Mouse (Mus musculus): ENCODE measurements around the gene Rln3. TPM values are rescaled to one million over a fixed set of nuclear protein-coding genes. Genes with fewer than 3 reads are reported as not detected.
A peak's percentile ranks its signal among the peaks of the same experiment; 100 is the strongest.

Rln3 gene
- polyA plus RNA-seq, 2 experiments: not detected

DNA sequence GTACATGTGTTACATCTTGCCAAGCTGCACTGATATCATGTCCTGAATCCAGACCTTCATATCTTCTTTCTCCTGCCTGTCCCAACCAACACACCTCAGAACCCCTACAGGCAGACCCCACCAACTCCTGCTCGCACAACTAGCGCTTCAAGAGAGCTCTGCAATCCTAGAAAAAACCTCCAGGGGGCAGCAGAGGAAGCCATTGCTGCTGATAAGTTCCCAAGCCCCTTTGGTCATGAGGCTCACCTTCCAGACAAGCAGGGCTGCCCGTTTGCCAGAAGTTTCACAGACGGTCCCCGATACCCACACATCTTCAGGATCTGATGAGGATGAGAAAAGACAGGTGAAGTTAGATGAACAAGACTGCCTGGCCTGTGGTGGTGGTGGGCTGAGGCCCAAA, 5.8 kb downstream of the Rln3 start:
- 2% methylated on average over 5 of the region's 5 CpGs for WGBS (ENCODE audit: insufficient replicate concordance)
- no peaks in the 10 kb centered on the region for H3K36me3 ChIP-seq (replicated peaks; ENCODE audit: control insufficient read depth, insufficient read depth, low read depth)
- H3K4me3 ChIP-seq (ENCODE audit: insufficient read depth in 1 of 2, low read depth in 2 of 2, low read length in 2 of 2): no peak overlapping the region
- no peak overlapping the region for H3K4me2 ChIP-seq (ENCODE audit: low read depth)
- peaks cover 22% of the 10 kb centered on the region for H3K27me3 ChIP-seq (ENCODE audit: control insufficient read depth, insufficient read depth, low read length)
- DNase-seq (ENCODE audit: low read depth in 3 of 3, low spot score in 3 of 3) (peak; percentile 33 to 54 (median 41)), ATAC-seq (ENCODE audit: insufficient read depth) (no peak)
- H3K27ac ChIP-seq: no peak overlapping the region
- H3K9me3 ChIP-seq (ENCODE audit: control insufficient read depth, low read length): no peaks in the 10 kb centered on the region
- TF ChIP-seq EP300 (IDR thresholded peaks at IDR 0.05; ENCODE audit: low read depth): no peak
- peak; percentile 88 for TF ChIP-seq CTCF (IDR thresholded peaks at IDR 0.05; ENCODE audit: low read depth)
- H3K4me1 ChIP-seq (replicated peaks; ENCODE audit: control insufficient read depth in 2 of 2, insufficient read depth in 2 of 2, low read length in 1 of 2): no peaks in the 10 kb centered on the region
- no peak overlapping the region for H3K9ac ChIP-seq (replicated peaks)

DNA sequence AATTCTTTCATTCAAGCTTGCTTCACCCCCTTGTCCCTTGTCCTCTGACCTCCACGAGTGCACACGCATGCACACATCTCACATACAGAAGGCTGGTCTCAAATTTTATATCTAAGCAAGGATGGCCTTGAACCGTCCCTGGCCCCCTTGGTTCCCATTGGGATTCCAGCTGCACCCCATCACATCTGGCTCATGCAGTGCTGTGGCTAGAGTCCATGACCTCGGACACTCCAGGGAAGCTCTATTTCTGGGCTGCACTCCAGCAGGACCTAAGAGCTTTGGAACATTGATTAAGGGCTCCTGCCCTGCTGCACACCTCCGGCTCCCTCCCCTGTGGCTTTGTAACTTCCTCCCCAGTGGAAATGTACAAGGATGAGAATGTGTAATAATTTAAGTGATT, 6.8 kb downstream of the Rln3 start:
- Histone ChIP-seq H3K27ac (no peak overlapping the region), H3K4me2 (ENCODE audit: low read depth) (no peak overlapping the region), H3K9me3 (ENCODE audit: control insufficient read depth, low read length) (no peaks in the 10 kb centered on the region), H3K4me3 (ENCODE audit: insufficient read depth in 1 of 2, low read depth in 2 of 2, low read length in 2 of 2) (no peak overlapping the region), H3K36me3 (replicated peaks; ENCODE audit: control insufficient read depth, insufficient read depth, low read depth) (no peaks in the 10 kb centered on the region), H3K9ac (replicated peaks) (no peak overlapping the region), H3K27me3 (ENCODE audit: control insufficient read depth, insufficient read depth, low read length) (peaks cover 12% of the 10 kb centered on the region), H3K4me1 (replicated peaks; ENCODE audit: control insufficient read depth in 2 of 2, insufficient read depth in 2 of 2, low read length in 1 of 2) (no peaks in the 10 kb centered on the region)
- no peak for DNase-seq (ENCODE audit: low read depth in 3 of 3, low spot score in 3 of 3)
- 65% methylated on average over 5 of the region's 5 CpGs for WGBS (ENCODE audit: insufficient replicate concordance)
- TF ChIP-seq EP300 (IDR thresholded peaks at IDR 0.05; ENCODE audit: low read depth) (no peak), CTCF (IDR thresholded peaks at IDR 0.05; ENCODE audit: low read depth) (no peak)
- no peak for ATAC-seq (ENCODE audit: insufficient read depth)

DNA sequence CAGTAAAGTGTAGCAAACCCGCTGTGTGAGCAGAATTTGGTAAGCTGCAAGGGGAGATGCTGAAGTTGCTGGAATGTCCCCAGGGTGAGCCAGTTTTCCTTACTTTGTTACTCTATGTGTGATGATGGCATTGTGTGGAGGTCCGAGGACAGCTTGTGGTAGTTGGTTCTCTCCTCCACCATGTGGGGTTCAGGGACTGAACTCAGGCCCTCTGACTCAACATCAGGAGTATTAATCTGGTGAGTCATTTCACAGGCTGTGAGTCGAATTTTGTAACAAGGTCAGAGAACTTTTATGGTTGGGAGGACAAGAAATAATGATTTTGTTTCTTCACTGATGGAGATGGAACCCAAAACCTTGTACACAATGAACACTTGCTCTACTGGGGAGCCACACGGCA, 12.0 kb downstream of the Rln3 start:
- DNase-seq (ENCODE audit: low read depth in 3 of 3, low spot score in 3 of 3) (no peak), ATAC-seq (ENCODE audit: insufficient read depth) (no peak)
- no peak overlapping the region for H3K4me3 ChIP-seq (ENCODE audit: insufficient read depth in 1 of 2, low read depth in 2 of 2, low read length in 2 of 2)
- no peak for TF ChIP-seq CTCF (IDR thresholded peaks at IDR 0.05; ENCODE audit: low read depth)
- TF ChIP-seq EP300 (IDR thresholded peaks at IDR 0.05; ENCODE audit: low read depth): no peak
- no peaks in the 10 kb centered on the region for H3K4me1 ChIP-seq (replicated peaks; ENCODE audit: control insufficient read depth in 2 of 2, insufficient read depth in 2 of 2, low read length in 1 of 2)
- no peak overlapping the region for H3K27ac ChIP-seq
- no peaks in the 10 kb centered on the region for H3K36me3 ChIP-seq (replicated peaks; ENCODE audit: control insufficient read depth, insufficient read depth, low read depth)
- H3K27me3 ChIP-seq (ENCODE audit: control insufficient read depth, insufficient read depth, low read length): peaks cover 4% of the 10 kb centered on the region
- no peaks in the 10 kb centered on the region for H3K9me3 ChIP-seq (ENCODE audit: control insufficient read depth, low read length)
- no peak overlapping the region for H3K4me2 ChIP-seq (ENCODE audit: low read depth)
- no peak overlapping the region for H3K9ac ChIP-seq (replicated peaks)
- WGBS (ENCODE audit: insufficient replicate concordance): 50% methylated on average over 4 of the region's 4 CpGs

- WGBS (ENCODE audit: insufficient replicate concordance): 75% methylated on average over 5 of the region's 5 CpGs
These were observed 15.5 kb downstream of the Rln3 start for GRCm38 (mm10) chr8:84029272-84029671.

GRCm38 (mm10) chr8:84027449-84027848, 17.4 kb downstream of the Rln3 start:
- Histone ChIP-seq H3K4me1 (replicated peaks; ENCODE audit: control insufficient read depth in 2 of 2, insufficient read depth in 2 of 2, low read length in 1 of 2) (peaks cover 0 to 2% of the 10 kb centered on the region in 2 experiments; a peak in 1 of 4 replicates), H3K4me3 (ENCODE audit: insufficient read depth in 1 of 2, low read depth in 2 of 2, low read length in 2 of 2) (no peak overlapping the region), H3K9ac (replicated peaks) (no peak overlapping the region), H3K27me3 (ENCODE audit: control insufficient read depth, insufficient read depth, low read length) (peaks cover 35% of the 10 kb centered on the region), H3K27ac (no peak overlapping the region), H3K9me3 (ENCODE audit: control insufficient read depth, low read length) (no peaks in the 10 kb centered on the region), H3K36me3 (replicated peaks; ENCODE audit: control insufficient read depth, insufficient read depth, low read depth) (no peaks in the 10 kb centered on the region), H3K4me2 (ENCODE audit: low read depth) (no peak overlapping the region)
- WGBS (ENCODE audit: insufficient replicate concordance): 11% methylated on average over 10 of the region's 10 CpGs
- ATAC-seq (ENCODE audit: insufficient read depth): no peak
- TF ChIP-seq EP300 (IDR thresholded peaks at IDR 0.05; ENCODE audit: low read depth) (no peak), CTCF (IDR thresholded peaks at IDR 0.05; ENCODE audit: low read depth) (no peak)
- DNase-seq (ENCODE audit: low read depth in 3 of 3, low spot score in 3 of 3): no peak

More at GRCm38 (mm10) chr8:84029272-84029671, 15.5 kb downstream of the Rln3 start:
- H3K36me3 ChIP-seq (replicated peaks; ENCODE audit: control insufficient read depth, insufficient read depth, low read depth): no peaks in the 10 kb centered on the region
- DNase-seq (ENCODE audit: low read depth in 3 of 3, low spot score in 3 of 3): no peak
- H3K27ac ChIP-seq: no peak overlapping the region
- ATAC-seq (ENCODE audit: insufficient read depth): no peak
- H3K27me3 ChIP-seq (ENCODE audit: control insufficient read depth, insufficient read depth, low read length): peaks cover 28% of the 10 kb centered on the region
- no peak overlapping the region for H3K4me2 ChIP-seq (ENCODE audit: low read depth)
- no peak overlapping the region for H3K9ac ChIP-seq (replicated peaks)
- no peaks in the 10 kb centered on the region for H3K9me3 ChIP-seq (ENCODE audit: control insufficient read depth, low read length)
- H3K4me3 ChIP-seq (ENCODE audit: insufficient read depth in 1 of 2, low read depth in 2 of 2, low read length in 2 of 2): no peak overlapping the region
- H3K4me1 ChIP-seq (replicated peaks; ENCODE audit: control insufficient read depth in 2 of 2, insufficient read depth in 2 of 2, low read length in 1 of 2): peaks cover 0 to 2% of the 10 kb centered on the region in 2 experiments; a peak in 1 of 4 replicates
- TF ChIP-seq EP300 (IDR thresholded peaks at IDR 0.05; ENCODE audit: low read depth) (no peak), CTCF (IDR thresholded peaks at IDR 0.05; ENCODE audit: low read depth) (no peak)
